ENCODE assay signal across 8 mouse cellular contexts in the genomic region with DNA sequence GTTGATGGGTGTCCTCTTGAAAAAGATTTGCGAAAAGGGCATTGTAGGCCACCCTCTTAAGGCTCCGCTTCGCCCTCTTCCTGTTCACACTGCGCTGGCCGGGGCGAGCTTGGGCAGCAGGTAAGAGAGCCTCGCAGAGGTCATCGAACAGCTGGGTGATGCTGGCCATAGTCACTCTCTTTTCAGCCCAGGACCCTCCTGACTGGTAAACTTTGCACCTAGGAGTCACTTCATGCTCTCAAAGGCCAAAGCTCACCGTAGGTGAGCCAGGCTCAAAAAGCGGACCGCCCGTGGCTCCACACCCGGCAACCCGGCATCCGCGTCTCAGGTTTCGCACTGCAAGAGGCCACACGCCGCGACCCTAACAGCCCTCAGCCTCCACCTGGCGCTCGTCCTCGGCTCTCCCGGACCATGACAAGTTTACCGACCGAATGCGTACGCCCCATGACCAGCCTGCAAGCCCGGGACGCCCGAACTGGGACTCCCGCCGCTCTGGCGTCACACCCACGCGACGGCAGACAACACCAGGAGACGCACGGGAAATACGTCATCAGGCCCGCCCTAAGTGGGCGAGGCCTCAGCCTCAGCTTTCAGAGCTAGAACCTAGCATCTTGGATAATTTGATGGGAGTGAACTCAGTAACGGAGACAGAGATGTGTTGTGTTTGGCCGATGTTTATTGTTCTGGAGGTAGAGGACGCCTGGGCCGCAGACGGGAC. TPM values are rescaled to one million over a fixed set of nuclear protein-coding genes. Genes with fewer than 3 reads are reported as not detected.
DNase-seq lines count a peak whose midpoint lies in the region; ATAC-seq and TF ChIP-seq lines count a peak whose summit lies in the region.

A gene (minus strand): TSS at position 464 of the 718 bp plus-strand sequence.

- no peaks in the 10 kb centered on the region for H3K9me3 ChIP-seq in hindbrain, embryonic 10.5 days
- no peaks in the 10 kb centered on the region for H3K9me3 ChIP-seq in lung, postnatal 0 days (ENCODE audit: low read length)

- H3K27me3 ChIP-seq in hindbrain, embryonic 10.5 days (ENCODE audit: insufficient read depth, poor library complexity, severe bottlenecking): no peaks in the 10 kb centered on the region
- no peaks in the 10 kb centered on the region for H3K27me3 ChIP-seq in lung, postnatal 0 days (replicated peaks; ENCODE audit: insufficient read depth, low read length)

- under 1% methylated on average over 47 of the region's 47 CpGs for WGBS in hindbrain, embryonic 10.5 days
- WGBS in lung, postnatal 0 days: under 1% methylated on average over 47 of the region's 47 CpGs

- H3K9ac ChIP-seq in lung, postnatal 0 days (replicated peaks; ENCODE audit: low read depth): peak within 1 kb of the TSS; percentile 60

- H3K27ac ChIP-seq in hindbrain, embryonic 10.5 days: peak within 1 kb of the TSS; percentile 89
- peak within 1 kb of the TSS; percentile 69 for H3K27ac ChIP-seq in lung, postnatal 0 days (ENCODE audit: low read length)

- H3K4me3 ChIP-seq in hindbrain, embryonic 10.5 days: peak within 1 kb of the TSS; percentile 93
- H3K4me3 ChIP-seq in lung, postnatal 0 days (ENCODE audit: low read depth, low read length): peak within 1 kb of the TSS; percentile 90

- ATAC-seq in frontal cortex, adult (ENCODE audit: low TSS enrichment): peak; percentile 77
- ATAC-seq in lung, postnatal 0 days: peak; percentile 91

- H3K4me1 ChIP-seq in hindbrain, embryonic 10.5 days (replicated peaks): peaks cover 55% of the 10 kb centered on the region
- H3K4me1 ChIP-seq in lung, postnatal 0 days (ENCODE audit: insufficient read depth, low read depth, low read length): peaks cover 18% of the 10 kb centered on the region; the same call in 1 of the 2 replicates

- peaks cover 39% of the 10 kb centered on the region for H3K36me3 ChIP-seq in hindbrain, embryonic 10.5 days
- no peaks in the 10 kb centered on the region for H3K36me3 ChIP-seq in lung, postnatal 0 days (ENCODE audit: insufficient read depth, low read length)

- peak; percentile 42; the same call in 1 of the 2 replicates for TF ChIP-seq EP300 in lung, postnatal 0 days (IDR thresholded peaks at IDR 0.05)

- H3K4me2 ChIP-seq in lung, postnatal 0 days (replicated peaks; ENCODE audit: low read depth, low read length): peak within 1 kb of the TSS; percentile 73

- DNase-seq in MEL-GATA-1-ER (ENCODE audit: extremely low read depth, low read depth): peak; percentile 78
- peak; percentile 95 for DNase-seq in cerebellum, adult 8-10 months
- DNase-seq in hindbrain, embryonic 10.5 days (ENCODE audit: low spot score): peak; percentile 94
- DNase-seq in layer of hippocampus, adult 9-11 months: peak; percentile 95
- DNase-seq in lung, postnatal 0 days (ENCODE audit: low spot score): peak; percentile 96
- peak; percentile 95 for DNase-seq in ovary, postnatal 14 days (ENCODE audit: low spot score)
- peak; percentile 95 for DNase-seq in thymus, postnatal 14 days

- no peak for TF ChIP-seq CTCF in lung, postnatal 0 days (IDR thresholded peaks at IDR 0.05)

RNA-seq across cellular contexts. Expression of the gene that starts here (rescaled TPM):
- 23.7 and 26.0 TPM in 2 replicates for polyA plus RNA-seq in hindbrain, embryonic 10.5 days (2016; fragmentation: Nextera tagmentation; extraction: Ambion mirVana)
- polyA plus RNA-seq in lung, postnatal 0 days (2015; fragmentation: Nextera tagmentation; extraction: Ambion mirVana): 5.6 and 6.2 TPM in 2 replicates

Comparison
In these comparisons a context has a peak if more than half of its experiments do, and no peak if none do; other contexts are left out.
1. Peak in every context shown above with its lines: DNase-seq, ATAC-seq, H3K4me3 ChIP-seq and H3K27ac ChIP-seq.